Mouse (Mus musculus): Measurements from ENCODE around the gene Rai1.
A peak's percentile ranks its signal among the peaks of the same experiment; 100 is the strongest.

Rai1 gene

DNA sequence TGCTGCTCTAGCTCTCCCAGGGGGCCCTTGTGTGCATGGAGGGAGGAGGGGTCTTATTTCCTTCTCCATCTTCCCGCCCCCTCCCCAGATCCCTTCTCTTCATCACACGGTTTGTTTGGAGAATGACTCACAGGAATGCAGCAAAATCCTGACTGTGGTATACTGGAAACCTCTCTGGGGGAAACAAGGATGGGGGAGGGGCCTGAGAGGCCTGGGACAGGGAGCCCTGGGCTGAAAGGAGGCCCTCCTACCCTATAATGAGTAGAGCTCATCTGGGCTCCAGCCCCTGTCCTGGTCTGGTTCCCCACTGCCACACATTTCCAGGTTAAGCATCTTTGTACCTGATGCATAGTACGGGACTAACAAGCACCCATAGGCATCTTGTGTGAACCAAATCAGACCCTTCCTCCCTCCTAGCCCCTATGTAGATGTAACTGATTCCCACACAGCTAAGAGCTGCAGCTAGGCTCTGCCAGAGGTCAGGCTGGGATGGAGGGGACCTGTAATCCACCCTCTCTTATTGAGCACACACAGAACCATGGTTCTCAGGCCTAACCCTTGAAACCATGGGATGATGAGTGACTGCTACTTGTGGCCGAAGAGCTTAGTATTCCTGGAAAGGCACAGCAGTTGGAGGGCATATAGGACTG lies 23.2 kb downstream of the Rai1 start:
- DNase-seq, result no peak

DNA sequence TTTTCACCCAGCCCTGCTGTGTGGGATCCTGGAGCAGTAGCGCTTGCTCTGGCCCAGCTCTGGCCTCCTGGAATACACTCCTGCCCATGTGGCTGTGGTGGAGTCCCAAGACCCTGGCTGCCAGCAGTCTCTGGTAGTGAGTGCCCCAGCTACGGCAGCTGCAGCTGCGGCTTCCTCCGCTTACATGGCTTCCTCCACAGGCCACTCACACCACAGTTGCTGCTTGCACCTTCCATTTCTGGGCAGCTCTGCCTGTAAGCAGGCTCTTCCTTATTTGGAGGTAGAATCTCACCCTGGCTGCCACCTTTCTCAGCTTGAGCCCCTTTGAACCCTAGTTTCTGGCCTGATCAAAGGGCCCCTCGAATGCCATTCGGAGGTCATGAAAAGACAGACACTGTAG lies 25.7 kb downstream of the Rai1 start:
- DNase-seq, result no peak

DNA sequence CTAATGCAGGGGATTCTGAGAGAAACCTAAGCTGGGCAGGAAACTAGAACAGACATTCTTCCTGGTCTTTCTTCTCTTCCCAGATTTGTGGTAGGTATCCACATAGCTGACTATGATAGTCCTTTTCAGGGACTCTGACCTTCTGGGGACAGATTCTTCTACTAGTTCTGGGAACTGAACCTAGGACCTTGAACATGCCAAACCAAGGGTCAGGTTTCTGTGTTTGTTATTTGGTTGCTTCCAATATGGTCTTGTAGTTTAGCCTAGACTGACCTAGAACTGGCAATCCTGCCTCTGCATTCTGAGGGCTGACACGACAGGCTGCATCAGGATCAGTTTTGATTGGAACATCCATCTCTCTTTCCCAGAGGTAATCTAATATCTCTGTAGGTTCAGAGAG lies 27.2 kb downstream of the Rai1 start:
- no peak for DNase-seq

DNA sequence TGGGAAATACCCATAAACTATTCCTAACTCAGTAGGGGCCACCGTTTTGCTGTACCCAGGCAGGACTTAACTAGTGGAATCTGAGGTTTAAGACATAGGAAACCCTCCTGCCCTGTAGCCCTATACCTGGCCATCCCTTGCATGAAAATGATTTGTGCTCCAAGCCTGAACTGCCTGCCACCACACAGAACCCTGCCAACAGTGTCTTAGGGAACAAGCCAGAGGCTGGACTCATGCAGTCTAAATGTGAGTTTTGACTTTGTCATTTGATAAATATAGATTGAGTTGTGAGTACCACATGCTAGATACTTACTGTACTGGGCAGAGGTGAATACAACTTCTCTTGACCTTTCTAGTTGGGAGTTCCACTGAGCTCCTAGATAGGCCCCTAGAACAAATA lies 31.7 kb downstream of the Rai1 start:
- no peak for DNase-seq

DNA sequence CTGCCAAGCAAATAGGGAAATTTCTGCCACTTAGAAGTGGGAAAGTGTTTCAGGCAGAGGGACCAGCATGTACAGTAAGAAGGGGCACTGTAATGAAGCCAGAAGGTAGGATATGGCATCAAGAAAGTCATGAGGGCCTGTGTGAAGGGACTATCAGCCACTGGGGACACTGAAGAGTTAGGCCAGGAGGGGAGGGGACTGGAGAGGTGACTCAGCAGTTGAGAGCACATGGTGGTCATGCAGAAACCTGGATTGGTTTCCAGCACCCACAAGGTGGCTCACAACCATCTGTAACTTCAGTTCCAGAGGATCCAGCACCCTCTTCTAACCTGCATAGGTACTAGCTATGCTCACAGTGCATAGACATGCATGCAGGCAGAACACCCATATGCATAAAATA lies 32.4 kb downstream of the Rai1 start:
- DNase-seq, result no peak

DNA sequence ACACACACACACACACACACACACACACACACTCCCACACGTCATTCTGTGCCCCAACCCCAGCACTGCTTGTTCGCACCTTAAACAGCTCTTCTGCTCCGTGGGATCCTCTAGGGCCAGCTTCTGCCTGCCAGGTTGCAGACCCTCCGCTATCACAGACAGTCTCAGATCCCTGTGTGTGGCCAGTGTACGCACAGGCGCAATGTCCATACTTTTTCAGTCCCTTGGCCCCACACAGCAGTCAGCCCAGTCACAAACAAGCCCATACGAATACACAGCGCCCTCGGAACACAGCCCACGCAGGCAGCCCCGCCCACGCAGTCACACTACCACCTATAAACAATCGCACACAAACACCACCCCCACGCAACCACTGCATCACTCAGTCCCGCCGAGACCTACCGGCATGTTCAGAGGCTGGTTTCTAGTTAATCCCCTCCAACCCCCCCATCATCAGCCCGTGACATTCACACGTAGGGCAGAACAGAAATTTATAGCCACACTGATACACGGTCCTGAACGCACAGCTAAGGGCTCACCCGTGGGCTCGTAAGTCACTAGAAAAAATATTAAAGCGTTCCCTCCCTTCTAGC lies 34.4 kb downstream of the Rai1 start:
- DNase-seq, result no peak

DNA sequence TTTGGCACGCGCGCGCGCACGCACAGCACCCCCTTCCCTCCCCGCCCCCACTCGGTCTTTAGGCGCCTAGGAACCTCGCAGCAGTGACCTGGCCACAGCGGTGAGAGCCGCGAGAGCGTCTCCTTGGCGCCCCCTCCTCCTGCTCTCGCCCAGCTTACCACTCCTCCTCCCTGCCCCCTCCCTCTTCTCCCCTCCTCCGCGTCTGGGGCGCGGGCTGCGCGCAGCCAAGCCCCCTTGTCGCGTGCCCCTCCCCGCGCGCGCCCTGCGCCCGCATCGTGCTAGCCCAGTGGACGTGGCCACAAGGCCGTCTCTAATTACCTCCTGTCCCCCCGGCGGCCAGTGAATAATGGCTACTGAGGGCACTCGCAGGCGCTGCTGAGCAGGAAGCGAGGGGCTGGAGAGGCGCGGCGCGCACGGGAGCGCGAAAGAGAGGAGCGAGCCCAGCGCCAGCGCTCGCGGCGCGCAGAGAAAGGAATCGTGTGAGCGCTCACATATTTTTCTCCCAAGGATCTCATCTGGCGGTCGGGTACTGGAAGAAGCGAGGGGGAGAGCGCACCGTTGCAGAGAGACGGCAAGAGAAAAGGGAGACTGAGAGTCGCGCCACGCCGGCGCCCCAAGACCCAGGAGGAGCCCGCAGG lies 35.0 kb downstream of the Rai1 start:
- peak; percentile 69 for DNase-seq

DNA sequence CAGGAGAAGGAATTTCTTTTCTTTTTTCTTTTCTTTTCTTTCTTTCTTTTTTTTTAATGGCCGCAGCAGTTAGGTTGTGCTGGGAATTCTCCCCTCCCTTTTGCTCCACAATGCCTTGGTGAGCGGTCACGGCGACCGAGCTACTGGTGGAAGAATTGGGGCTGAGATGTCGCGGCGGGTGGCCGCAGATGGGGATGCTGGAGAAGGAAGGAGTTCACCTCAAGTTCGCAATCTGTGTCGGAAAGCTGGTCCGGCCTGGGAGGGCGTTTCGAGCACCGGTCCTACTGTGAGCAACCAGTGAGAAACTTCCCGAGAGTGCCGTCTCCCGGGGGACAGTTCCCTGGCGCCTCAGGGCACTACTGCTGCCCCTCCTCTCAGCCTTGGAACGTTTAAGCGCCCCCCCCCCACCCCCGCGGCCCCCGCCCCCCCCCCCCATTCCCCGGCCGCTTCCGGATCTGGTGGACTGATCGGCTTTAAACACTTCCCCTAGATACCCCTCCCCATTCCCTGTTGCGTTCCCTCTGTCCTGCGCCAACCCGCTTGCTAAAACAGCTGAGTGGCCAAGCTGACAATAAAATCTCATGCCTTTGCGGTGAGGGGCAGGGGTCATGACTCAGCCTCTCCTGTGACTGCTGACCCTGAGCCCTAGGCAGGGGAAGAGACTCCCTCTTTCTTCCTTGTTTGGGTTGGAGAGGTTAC lies 35.9 kb downstream of the Rai1 start:
- no peak for DNase-seq

DNA sequence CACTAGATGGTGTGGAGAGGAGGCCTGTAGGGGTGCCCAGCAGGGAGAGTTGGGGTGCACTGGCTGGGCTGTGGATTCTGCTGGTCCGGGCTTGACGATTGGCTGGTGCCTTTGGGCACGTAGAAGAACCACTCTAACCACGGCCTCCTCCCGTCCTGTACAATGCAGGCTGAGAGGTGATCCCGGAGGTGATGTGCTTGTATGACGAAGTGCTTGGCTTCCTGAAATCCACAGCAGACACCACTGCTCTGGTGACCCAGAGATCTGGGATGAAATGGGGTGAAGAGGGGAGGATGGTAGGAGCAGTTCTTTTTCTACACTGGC lies 36.4 kb downstream of the Rai1 start:
- DNase-seq, result no peak

DNA sequence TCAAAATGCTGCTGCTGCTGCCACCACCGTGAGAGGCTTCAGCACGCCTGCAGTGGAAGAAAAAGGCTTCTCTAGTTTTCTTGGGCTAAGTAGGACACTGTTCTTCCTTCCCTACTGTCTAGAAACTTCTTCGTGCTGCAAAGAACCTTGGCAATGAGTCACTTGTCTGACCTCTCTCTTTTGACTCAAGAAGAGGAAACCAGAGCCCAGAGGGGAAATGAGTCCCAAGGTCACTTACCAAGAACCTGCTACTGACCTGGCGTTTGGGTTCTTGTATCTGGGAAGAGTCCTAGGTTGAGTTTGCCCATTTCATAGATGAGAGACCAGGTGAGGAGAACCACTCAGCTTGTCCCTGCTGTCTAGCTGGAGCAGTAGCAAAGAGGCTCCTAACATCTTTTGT lies 38.3 kb downstream of the Rai1 start:
- no peak for DNase-seq

DNA sequence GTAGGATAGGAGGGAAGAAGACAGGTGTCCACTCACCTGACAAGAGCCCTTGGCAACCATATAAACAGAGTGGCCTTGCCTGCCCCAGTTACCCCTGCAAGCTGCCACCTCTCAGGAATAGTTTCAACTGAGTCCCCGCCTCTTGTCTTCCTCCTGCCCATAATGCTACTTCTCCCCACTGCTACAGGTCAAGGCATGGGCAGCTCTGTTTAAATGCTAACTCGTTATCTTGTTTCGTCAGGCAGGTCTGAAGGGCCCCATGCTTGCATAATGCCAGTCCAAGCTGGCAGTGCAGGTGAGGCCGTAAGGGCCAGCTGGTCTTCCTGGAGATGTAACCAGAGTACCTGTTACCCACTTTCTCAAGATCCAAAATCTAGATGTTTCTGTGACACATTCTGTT lies 41.4 kb downstream of the Rai1 start:
- DNase-seq, result no peak

DNA sequence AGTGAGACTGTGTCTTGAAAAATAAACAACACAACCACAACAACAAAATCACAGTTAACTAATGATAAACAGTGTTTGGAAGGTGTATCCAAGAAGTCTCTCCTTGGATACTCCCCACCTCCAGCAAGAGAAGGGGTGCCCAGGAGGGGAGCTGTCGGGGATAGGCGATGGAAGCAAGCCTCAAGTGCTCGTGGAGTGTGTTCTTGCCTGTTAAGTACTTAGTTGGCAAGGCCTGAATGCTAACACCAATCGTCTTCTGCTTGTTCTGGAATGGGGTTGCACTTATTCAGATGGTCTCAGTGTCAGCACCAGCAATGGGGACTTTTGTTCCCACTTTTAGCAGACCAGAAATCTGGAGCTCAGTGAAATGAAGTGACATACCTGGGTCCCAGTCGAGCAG lies 43.8 kb downstream of the Rai1 start:
- no peak for DNase-seq

DNA sequence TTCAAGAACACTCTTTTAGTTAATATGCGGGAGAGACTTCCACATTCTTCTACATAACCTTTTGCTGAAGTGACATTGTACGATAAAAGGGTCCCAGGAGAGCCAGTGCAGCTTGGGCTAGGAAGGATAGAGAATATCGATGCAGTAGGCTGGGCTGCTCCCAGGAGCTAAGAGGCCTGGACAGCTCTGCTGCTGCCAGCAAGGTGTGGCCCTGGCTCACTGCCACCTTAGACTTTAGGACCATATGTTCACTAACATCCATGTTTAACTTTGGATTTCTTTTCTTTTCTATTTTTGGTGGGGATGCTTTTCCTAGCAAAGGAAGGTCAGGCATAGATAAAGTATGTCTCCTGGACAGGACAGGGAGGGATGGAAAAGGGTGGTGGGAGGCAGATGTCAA lies 44.3 kb downstream of the Rai1 start:
- no peak for DNase-seq

DNA sequence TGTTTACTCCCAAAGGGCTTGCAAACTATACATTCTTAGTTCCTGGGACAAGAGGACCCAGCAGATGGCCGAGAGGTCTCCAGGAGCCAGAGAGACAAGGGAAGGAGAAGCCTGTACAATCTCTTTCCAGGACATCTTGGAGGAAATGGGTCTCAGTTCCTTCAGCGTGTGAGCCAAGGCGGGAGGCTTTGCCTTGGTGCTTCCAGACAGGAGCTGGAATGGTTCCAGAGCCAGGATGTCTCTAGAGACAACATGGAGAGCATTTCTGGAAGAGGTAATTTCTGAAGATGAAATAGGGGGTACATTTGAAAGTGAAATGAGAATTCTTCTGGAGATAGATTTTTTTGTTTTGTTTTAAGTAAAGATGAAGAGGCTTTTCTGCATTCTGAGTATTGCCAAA lies 45.9 kb downstream of the Rai1 start:
- no peak for DNase-seq

DNA sequence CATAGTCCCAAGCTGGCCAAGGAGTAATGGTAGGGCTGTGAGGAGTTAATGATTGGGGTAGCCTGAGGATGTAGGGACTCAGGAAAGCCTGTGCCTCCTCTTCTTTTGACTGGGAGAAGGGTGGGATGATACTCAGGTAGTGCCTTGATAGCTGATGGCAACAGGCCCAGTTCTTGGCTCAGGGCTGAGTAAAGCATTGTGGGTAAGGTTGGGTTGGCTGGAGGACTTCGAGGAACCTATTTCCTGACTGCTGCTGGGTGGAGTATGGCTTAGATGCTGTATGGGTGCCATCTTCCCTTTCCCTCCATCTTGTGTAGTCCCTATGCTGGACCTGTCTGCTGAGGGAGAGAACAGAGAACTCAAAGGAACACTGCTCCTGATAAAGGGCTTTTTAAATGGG lies 47.5 kb downstream of the Rai1 start:
- DNase-seq, result no peak

DNA sequence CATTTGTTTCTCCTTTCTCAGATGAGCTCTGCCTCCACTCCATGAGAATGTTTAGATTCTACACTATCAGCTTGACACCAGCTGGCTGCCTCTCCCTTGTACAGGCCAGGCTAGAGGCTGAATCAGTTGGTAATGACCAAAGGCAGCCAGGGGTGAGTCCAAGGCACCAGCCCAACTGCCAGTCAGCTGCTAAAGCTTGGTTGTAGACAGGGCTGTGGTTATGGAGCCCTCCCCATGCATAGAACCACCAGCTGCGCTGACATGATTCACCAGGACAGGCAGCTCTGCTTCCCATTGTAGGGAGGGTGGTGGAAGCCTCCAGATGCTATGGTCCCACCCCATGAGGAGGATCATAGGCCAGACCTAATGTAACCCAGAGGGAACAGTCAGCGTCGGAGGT lies 49.1 kb downstream of the Rai1 start:
- no peak for DNase-seq

DNA sequence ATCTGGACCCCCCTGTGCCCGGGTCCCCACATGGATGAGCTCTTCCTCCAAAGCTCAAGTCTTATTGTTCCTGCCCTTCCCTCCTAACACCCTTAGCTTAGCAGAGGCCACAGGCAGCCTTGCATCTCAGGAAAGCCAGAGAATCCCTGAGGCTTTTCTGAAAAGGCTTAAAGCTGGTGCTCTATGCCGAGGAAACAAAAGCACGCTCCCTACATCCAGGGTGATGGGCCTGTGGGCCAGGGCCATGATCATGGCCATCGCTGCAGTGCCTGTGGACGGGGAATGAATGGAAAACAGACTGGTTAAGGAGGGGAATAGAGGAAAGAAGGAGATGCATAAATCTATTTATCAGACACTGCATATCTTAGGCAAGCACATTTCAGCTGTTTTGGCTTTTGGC lies 50.9 kb downstream of the Rai1 start:
- no peak for DNase-seq

DNA sequence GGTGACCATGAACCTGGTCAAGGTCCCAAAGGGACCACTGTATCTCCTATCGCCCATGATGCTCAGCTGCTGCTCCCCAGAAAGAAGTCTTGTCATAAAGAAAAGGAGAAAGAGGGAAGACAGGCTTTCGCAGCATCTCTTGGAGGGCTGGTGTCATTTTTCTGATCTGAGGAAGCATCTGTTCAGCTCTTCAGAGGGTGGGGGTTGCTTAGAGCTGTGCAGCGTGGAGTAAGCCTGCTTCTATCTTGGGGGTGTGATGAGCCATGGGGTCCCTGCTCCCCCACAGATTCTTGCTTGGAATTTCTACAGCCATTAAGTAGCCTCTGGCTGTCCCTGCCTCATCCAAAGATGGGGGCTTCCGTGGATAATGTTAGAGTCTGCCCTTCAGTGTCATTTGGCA lies 53.5 kb downstream of the Rai1 start:
- no peak for DNase-seq

DNA sequence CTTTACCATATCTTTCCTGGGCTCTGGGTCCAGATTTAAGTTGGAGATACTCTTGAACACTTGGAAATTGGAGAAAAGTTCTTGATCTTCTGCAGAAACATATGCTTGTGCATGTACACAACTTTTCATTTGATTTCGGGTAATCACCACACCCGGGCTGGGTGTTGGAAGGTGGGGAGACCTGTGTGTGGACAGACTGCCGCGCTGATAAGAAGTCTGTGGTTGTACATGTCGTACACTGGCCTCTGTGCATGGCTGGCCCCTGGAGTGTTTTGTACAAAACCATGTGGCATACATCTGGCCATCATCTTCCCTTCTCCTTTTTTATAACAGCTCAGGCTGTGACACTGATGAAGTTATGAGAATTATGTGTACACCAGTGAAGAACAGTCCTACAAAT lies 55.1 kb downstream of the Rai1 start:
- no peak for DNase-seq

DNA sequence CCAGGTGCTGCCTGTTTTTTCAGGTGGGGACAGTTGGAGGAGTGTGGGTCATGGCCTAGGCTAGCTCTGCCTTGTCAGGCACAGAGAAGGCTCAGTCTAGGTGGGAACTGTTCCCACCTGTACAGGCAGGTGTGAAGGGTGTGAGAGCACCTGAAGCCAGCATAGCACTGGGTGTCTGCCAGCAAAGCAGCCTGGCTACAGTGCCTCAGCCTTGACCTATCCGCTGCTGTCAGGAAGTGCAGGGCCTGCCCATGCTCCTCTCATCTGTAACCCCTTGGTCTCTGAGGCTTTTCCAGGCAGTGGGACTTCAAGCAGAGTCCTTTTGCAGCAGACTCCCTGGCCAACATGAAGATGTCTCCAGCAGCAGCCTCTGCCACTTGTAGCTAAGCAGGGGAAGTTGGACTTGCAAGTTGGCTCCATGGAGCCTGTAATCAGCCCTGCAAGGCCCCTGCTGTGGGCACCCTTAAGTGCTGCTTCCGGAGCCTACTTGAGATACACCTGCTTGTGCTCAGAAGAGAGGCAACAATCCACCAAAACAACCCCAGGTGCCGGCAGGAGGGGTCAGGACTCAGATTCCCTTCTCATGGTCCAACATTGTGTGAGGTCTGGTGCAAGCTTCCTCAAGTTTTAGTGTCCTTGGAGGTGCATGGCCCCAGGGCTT lies 55.8 kb downstream of the Rai1 start:
- no peak for DNase-seq

DNA sequence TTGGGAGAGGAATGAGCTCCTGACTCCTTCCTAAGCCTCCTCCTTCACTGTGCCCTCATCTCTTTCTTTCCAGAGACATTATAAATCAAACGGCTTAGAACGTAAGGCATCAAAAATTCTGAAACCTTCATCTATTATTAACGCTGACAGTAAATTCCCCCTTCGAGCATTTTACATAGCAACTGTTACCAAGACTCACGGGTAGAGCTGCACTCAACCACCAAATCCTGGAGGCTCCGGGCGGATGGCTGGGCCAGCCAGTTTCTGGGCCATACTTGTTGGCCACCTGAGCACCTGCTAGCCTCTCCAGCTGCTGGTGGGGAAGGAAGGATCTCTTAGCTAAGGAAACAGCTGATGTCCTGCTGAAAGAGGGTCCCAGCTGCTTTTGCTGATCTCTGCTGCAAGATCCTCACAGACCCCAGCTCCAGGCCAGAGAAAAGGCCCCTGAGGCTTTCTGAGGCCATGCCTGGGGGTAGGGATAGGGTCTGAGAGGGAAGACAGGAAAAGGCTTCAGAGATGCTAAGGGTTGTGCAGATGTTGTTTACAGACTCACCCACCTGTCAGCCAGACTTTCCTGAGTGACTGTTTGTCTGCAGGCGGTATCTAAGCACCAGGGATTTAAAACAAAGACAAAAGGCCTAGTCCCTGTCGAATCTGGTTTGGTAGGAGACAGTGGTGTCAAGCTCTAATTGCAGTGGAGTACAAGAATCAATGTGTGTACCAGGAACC lies 56.5 kb downstream of the Rai1 start:
- DNase-seq, result no peak

DNA sequence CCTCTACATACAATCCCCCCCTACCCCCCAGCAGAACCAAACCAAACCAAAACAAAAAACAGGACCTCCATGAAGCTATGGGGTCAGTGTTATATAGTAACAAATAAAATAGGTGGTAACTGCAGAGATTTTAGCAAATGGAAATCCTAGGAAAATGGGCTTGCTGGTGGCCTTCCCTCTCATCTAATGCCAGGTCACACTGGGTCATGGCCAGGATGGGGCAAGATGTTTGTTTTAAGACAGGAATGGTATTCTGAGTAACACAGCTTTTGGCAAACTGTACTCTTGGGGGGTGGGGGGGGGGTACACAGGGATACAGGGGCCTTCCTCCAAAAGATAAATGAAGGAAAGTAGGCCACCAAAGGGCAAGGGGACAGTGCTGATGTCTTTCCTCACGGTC lies 57.7 kb downstream of the Rai1 start:
- no peak for DNase-seq

DNA sequence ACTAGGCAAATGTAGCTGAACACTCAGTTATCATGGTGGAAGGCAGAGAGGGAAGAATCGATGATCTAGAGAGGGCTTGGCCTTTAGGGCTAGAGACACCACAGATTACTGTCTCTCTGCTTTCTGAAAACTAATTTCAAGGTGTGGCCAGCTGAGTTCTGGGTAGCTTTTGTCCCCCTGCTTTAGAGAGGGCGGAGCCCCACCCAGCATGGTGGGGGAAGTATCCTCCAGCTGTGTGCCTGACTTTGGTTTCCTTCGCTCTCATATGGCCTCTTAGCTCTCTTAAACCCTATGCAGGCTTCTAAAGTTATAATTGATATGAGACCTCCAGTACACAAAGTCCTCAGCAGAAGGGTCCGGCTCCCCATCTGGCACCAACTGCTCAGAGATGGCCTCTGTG lies 58.5 kb downstream of the Rai1 start:
- DNase-seq, result no peak

Measured in kidney, postnatal 14 days (tissue).